Mouse (Mus musculus): ENCODE results near the gene Tusc2. TPM values are rescaled to one million over a fixed set of nuclear protein-coding genes. Genes with fewer than 3 reads are reported as not detected.

Tusc2 gene
- polyA plus RNA-seq, 1 experiment = 82.5 TPM

DNA sequence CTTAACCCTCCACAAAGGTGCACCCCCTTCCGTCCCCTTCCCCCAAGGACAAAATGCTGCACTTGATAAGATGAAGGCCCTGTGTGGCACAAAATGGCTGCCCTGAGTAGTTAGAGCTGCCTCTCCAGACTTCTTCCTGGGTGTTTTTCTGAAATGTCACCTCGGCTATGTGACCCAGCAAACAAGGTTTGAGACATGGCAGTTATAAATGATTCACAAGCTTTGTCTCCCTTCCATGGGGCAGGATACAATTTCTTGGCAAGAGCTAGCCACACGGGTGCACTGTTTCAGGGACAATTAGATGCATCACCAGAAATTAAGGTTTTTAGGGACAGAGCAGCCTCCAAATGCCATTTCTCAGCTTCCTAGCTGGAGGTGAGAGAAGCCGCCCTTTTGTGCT, 22.6 kb upstream of the Tusc2 start:
- H3K4me3 ChIP-seq (ENCODE audit: insufficient read depth, low read depth, low read length) = no peak overlapping the region
- no peaks in the 10 kb centered on the region for H3K27me3 ChIP-seq (replicated peaks; ENCODE audit: control insufficient read depth, insufficient read depth, low read length)
- H3K27ac ChIP-seq (ENCODE audit: insufficient read depth, low read depth, low read length) = no peak overlapping the region
- peak; percentile 56 for DNase-seq
- TF ChIP-seq CTCF (conservative IDR thresholded peaks at IDR 0.05; ENCODE audit: insufficient read depth, insufficient read length, low read depth, low read length) (no peak), POLR2A (IDR thresholded peaks at IDR 0.05; ENCODE audit: low read depth, low read length) (no peak)
- 0 out of 2 replicates have a peak, but pooled peaks cover 2% of the 10 kb centered on the region for H3K36me3 ChIP-seq (ENCODE audit: control insufficient read depth, insufficient read depth, low read length)
- H3K4me1 ChIP-seq (ENCODE audit: control insufficient read depth, insufficient read depth, low read length) = peaks cover 17% of the 10 kb centered on the region; the same call in 1 of the 2 replicates
- WGBS = 43% methylated on average over 4 of the region's 4 CpGs

DNA sequence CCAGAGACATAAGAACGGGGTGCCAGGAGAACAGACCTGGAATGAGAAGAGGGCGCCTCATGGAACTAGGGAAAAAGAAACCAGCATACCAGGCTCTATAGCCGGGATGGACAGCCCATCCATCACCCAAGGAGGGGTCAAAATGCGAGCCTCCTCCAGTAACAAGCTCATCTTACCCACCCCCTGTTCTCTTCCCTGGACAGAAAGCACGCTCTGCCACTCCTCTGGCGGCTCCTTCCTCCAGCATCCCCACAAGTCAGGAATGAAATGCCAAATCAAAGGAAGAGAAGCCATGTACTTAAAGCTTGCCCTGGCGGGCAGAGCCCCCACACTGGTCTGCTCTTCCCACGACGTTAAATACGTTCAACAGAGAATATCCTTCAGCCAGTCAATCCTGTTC, 22.1 kb upstream of the Tusc2 start:
- WGBS = 20% methylated on average over 10 of the region's 10 CpGs
- H3K36me3 ChIP-seq (ENCODE audit: control insufficient read depth, insufficient read depth, low read length) = 0 out of 2 replicates have a peak, but pooled peaks cover 2% of the 10 kb centered on the region
- peaks cover 12% of the 10 kb centered on the region; the same call in 1 of the 2 replicates for H3K4me1 ChIP-seq (ENCODE audit: control insufficient read depth, insufficient read depth, low read length)
- H3K27me3 ChIP-seq (replicated peaks; ENCODE audit: control insufficient read depth, insufficient read depth, low read length) = no peaks in the 10 kb centered on the region
- no peak for TF ChIP-seq POLR2A (IDR thresholded peaks at IDR 0.05; ENCODE audit: low read depth, low read length)
- no peak for TF ChIP-seq CTCF (conservative IDR thresholded peaks at IDR 0.05; ENCODE audit: insufficient read depth, insufficient read length, low read depth, low read length)
- no peak for DNase-seq
- no peak overlapping the region for H3K27ac ChIP-seq (ENCODE audit: insufficient read depth, low read depth, low read length)
- peak overlapping the region; percentile 71; the same call in 1 of the 2 replicates for H3K4me3 ChIP-seq (ENCODE audit: insufficient read depth, low read depth, low read length)

DNA sequence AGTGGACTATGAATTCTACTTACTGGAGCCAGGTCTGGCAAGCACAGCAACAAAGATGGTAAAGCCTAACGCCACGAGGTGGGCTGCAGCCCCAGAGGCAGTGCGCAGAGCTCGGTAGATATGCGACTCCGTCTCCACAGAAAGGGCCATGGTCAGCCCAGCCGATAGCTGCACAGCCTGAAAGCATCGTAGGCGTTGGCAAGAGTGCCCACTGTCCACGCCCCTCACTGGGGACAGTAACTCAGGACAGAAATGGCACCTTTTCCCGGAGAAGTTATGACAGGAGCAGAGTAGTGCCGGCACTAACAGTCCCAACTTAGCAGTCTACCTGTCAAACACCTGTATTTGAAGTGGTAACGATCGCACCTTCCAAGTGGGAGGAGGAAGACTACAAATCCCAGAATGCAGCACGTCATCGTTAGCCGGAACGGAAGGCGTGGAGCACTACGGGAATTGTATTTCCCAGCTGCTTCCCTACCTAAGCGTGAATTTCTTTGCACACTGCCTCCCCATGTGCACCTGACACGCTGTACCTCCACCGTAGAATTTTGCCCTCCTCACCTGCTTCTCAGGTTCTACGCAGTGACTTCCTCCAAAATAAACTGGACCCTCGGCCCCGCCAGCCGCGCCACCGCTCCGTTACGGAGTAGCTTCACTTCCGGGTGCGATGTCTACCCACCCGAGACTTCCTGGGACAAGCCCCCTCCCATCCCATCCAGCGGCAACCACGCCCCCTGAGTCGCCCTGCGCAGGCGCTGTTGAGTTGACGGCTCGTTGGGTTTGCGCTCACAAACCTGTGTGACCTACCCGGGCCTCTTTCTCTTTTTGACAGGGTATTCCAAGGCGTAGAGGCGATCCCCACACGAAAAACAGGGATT, 21.3 kb upstream of the Tusc2 start, which contains the start of the genes Cyb561d2 and Nprl2:
TSS of gene Cyb561d2 (minus strand) at position 720 of the 878 bp plus-strand sequence.
TSS of gene Nprl2 (plus strand) at position 753 of the 878 bp plus-strand sequence.
- Histone ChIP-seq H3K4me1 (ENCODE audit: control insufficient read depth, insufficient read depth, low read length) (peaks cover 5% of the 10 kb centered on the region; the same call in 1 of the 2 replicates), H3K27me3 (replicated peaks; ENCODE audit: control insufficient read depth, insufficient read depth, low read length) (no peaks in the 10 kb centered on the region), H3K4me3 (ENCODE audit: insufficient read depth, low read depth, low read length) (peak within 1 kb of the TSS; percentile 71), H3K27ac (ENCODE audit: insufficient read depth, low read depth, low read length) (peak within 1 kb of the TSS; percentile 85), H3K36me3 (ENCODE audit: control insufficient read depth, insufficient read depth, low read length) (0 out of 2 replicates have a peak, but pooled peaks cover 2% of the 10 kb centered on the region)
- under 1% methylated on average over 46 of the region's 46 CpGs for WGBS
- TF ChIP-seq POLR2A (IDR thresholded peaks at IDR 0.05; ENCODE audit: low read depth, low read length) (no peak), CTCF (conservative IDR thresholded peaks at IDR 0.05; ENCODE audit: insufficient read depth, insufficient read length, low read depth, low read length) (no peak)
- peak; percentile 97 for DNase-seq

DNA sequence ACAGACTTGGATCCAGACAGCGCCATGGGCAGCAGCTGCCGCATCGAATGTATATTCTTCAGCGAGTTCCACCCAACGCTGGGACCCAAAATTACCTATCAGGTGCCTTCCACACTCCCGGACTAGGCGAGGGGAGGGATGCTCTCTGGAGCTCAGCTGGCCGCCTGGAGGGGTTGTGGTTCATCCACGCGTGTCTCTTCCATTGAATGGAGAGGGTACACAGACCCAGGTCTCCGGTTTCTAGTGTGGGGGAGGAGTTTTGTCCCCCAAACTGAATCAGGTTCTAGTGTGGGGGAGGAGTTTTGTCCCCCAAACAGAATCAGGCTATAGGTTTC, 20.7 kb upstream of the Tusc2 start:
- TF ChIP-seq CTCF (conservative IDR thresholded peaks at IDR 0.05; ENCODE audit: insufficient read depth, insufficient read length, low read depth, low read length) (no peak), POLR2A (IDR thresholded peaks at IDR 0.05; ENCODE audit: low read depth, low read length) (no peak)
- WGBS = 0% methylated on average over 11 of the region's 11 CpGs
- Histone ChIP-seq H3K27ac (ENCODE audit: insufficient read depth, low read depth, low read length) (peak overlapping the region; percentile 61), H3K36me3 (ENCODE audit: control insufficient read depth, insufficient read depth, low read length) (0 out of 2 replicates have a peak, but pooled peaks cover 2% of the 10 kb centered on the region), H3K27me3 (replicated peaks; ENCODE audit: control insufficient read depth, insufficient read depth, low read length) (no peaks in the 10 kb centered on the region), H3K4me3 (ENCODE audit: insufficient read depth, low read depth, low read length) (peak overlapping the region; percentile 71), H3K4me1 (ENCODE audit: control insufficient read depth, insufficient read depth, low read length) (peaks cover 7% of the 10 kb centered on the region; the same call in 1 of the 2 replicates)
- no peak for DNase-seq

DNA sequence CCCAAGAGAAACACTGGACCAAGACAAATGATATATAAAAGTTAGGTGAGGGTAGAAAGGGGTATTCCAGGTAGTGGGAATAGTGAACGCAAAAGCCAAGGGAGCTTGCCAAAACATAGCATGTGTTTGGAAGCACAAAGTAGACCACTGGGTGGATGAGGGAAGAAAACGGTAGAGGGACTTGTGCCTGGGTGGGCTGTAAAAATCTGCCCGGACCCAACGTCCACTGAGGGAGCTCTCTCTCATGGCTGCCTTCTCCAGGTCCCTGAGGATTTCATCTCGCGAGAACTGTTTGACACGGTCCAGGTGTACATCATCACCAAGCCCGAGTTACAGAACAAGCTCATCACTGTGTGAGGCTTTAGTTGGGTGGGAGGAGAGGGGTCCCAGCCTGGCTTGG, 20.3 kb upstream of the Tusc2 start:
- TF ChIP-seq POLR2A (IDR thresholded peaks at IDR 0.05; ENCODE audit: low read depth, low read length) = no peak
- no peak for TF ChIP-seq CTCF (conservative IDR thresholded peaks at IDR 0.05; ENCODE audit: insufficient read depth, insufficient read length, low read depth, low read length)
- Histone ChIP-seq H3K4me3 (ENCODE audit: insufficient read depth, low read depth, low read length) (peak overlapping the region; percentile 71), H3K27me3 (replicated peaks; ENCODE audit: control insufficient read depth, insufficient read depth, low read length) (no peaks in the 10 kb centered on the region), H3K4me1 (ENCODE audit: control insufficient read depth, insufficient read depth, low read length) (peaks cover 10% of the 10 kb centered on the region; the same call in 1 of the 2 replicates), H3K36me3 (ENCODE audit: control insufficient read depth, insufficient read depth, low read length) (0 out of 2 replicates have a peak, but pooled peaks cover 2% of the 10 kb centered on the region), H3K27ac (ENCODE audit: insufficient read depth, low read depth, low read length) (no peak overlapping the region)
- no peak for DNase-seq
- 23% methylated on average over 8 of the region's 8 CpGs for WGBS

DNA sequence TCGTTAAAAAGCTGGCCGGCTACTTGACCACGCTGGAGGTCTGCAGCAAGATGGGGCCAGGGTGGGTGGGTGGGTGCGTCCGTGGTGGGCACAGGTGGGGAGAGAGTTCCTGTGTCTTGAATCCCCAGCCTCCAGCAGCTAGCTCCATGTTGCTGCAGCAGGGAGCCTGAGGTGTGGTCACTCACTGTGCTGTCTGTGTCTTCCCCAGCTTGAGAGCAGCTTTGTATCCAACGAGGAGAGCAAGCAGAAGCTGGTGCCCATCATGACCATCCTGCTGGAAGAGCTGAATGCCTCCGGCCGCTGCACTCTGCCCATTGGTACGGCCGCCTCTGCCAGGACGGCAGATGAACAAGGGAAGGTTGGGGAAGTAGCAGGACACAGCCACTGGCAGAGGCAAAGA, 19.8 kb upstream of the Tusc2 start:
- TF ChIP-seq POLR2A (IDR thresholded peaks at IDR 0.05; ENCODE audit: low read depth, low read length) (no peak), CTCF (conservative IDR thresholded peaks at IDR 0.05; ENCODE audit: insufficient read depth, insufficient read length, low read depth, low read length) (no peak)
- no peak overlapping the region for H3K27ac ChIP-seq (ENCODE audit: insufficient read depth, low read depth, low read length)
- H3K4me3 ChIP-seq (ENCODE audit: insufficient read depth, low read depth, low read length) = no peak overlapping the region
- H3K27me3 ChIP-seq (replicated peaks; ENCODE audit: control insufficient read depth, insufficient read depth, low read length) = no peaks in the 10 kb centered on the region
- peaks cover 15% of the 10 kb centered on the region; the same call in 1 of the 2 replicates for H3K4me1 ChIP-seq (ENCODE audit: control insufficient read depth, insufficient read depth, low read length)
- no peaks in the 10 kb centered on the region for H3K36me3 ChIP-seq (ENCODE audit: control insufficient read depth, insufficient read depth, low read length)
- no peak for DNase-seq
- WGBS = 87% methylated on average over 11 of the region's 11 CpGs

DNA sequence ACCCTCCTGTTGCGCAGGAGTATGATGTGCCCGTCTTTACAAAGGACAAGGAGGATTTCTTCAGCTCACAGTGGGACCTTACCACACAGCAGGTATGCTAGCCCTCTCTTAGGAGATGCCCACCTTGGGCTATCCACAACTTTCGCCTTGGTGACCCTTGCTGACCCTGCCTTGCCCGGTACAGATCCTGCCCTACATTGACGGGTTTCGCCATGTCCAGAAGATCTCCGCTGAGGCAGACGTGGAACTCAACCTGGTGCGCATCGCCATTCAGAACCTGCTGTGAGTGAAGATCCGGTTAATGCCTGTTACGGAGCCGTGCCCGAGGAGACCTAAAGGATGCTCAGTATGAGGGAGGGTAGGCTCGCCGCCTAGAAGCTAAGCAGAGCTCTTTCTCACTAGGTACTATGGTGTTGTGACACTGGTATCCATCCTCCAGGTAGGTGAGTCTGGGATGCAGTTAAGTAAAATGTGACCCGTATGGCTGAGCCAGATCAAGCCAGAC, 18.8 kb upstream of the Tusc2 start:
- no peak for DNase-seq
- peaks cover 16% of the 10 kb centered on the region; the same call in 1 of the 2 replicates for H3K4me1 ChIP-seq (ENCODE audit: control insufficient read depth, insufficient read depth, low read length)
- no peak overlapping the region for H3K4me3 ChIP-seq (ENCODE audit: insufficient read depth, low read depth, low read length)
- H3K36me3 ChIP-seq (ENCODE audit: control insufficient read depth, insufficient read depth, low read length) = no peaks in the 10 kb centered on the region
- 96% methylated on average over 17 of the region's 17 CpGs for WGBS
- no peaks in the 10 kb centered on the region for H3K27me3 ChIP-seq (replicated peaks; ENCODE audit: control insufficient read depth, insufficient read depth, low read length)
- TF ChIP-seq CTCF (conservative IDR thresholded peaks at IDR 0.05; ENCODE audit: insufficient read depth, insufficient read length, low read depth, low read length) (no peak), POLR2A (IDR thresholded peaks at IDR 0.05; ENCODE audit: low read depth, low read length) (no peak)
- H3K27ac ChIP-seq (ENCODE audit: insufficient read depth, low read depth, low read length) = no peak overlapping the region

Data from kidney, adult 2 months (tissue).